Mouse (Mus musculus) lung, postnatal 0 days (tissue): ENCODE data around the gene Gm45902. TPM values are rescaled to one million over a fixed set of nuclear protein-coding genes. Genes with fewer than 3 reads are reported as not detected.

Experiments
- ATAC-seq: fragments of 200-750 bp; cut with Nextera tagmentation; 2 replicates; pipeline ENCODE4 v1.8.0; 2017; ENCODE audit warnings: moderate library complexity
- DNase-seq: peaks from one replicate; pipeline ENCODE4 v3.0.0-alpha.2; 2016; ENCODE audit warnings: low spot score
- H3K27ac ChIP-seq: fragments of 300-500 bp; sonication (generic); 2 replicates; pipeline ENCODE4 v1.5.1; 2014; ENCODE audit warnings: antibody characterized with exemption, mild to moderate bottlenecking, low read length, mixed read lengths
- H3K27me3 ChIP-seq: fragments of 300-500 bp; sonication (generic); replicated peaks from 2 replicates; pipeline ENCODE4 v1.6.1; 2014; ENCODE audit warnings: low read length, mixed read lengths; ENCODE audit not compliant: insufficient read depth
- H3K36me3 ChIP-seq: fragments of 300-500 bp; sonication (generic); 2 replicates; pipeline ENCODE4 v1.6.1; 2014; ENCODE audit warnings: low read length, mixed read lengths; ENCODE audit not compliant: insufficient read depth
- H3K4me1 ChIP-seq: fragments of 300-500 bp; sonication (generic); 2 replicates; pipeline ENCODE4 v1.6.1; 2014; ENCODE audit warnings: antibody characterized with exemption, low read depth, low read length, mixed read lengths; ENCODE audit not compliant: insufficient read depth
- H3K4me2 ChIP-seq: fragments of 300-500 bp; sonication (generic); replicated peaks from 2 replicates; pipeline ENCODE4 v1.6.1; 2014; ENCODE audit warnings: low read depth, mild to moderate bottlenecking, low read length, moderate library complexity, mixed read lengths
- H3K4me3 ChIP-seq: fragments of 300-500 bp; sonication (generic); 2 replicates; pipeline ENCODE4 v1.5.1; 2014; ENCODE audit warnings: low read depth, low read length
- H3K9ac ChIP-seq: fragments of 300-500 bp; sonication (generic); replicated peaks from 2 replicates; pipeline ENCODE4 v1.6.1; 2014; ENCODE audit warnings: low read depth, mild to moderate bottlenecking
- H3K9me3 ChIP-seq: fragments of 300-500 bp; sonication (generic); 2 replicates; pipeline ENCODE4 v1.6.1; 2016; ENCODE audit warnings: low read length, mixed read lengths
- CTCF ChIP-seq: IDR thresholded peaks from 2 replicates; pipeline ENCODE4 v1.5.1; 2016; ENCODE audit warnings: antibody characterized with exemption, mild to moderate bottlenecking
- EP300 ChIP-seq: IDR thresholded peaks from 2 replicates; pipeline ENCODE4 v1.6.1; 2016; ENCODE audit warnings: antibody characterized with exemption, mild to moderate bottlenecking, control low read depth
- WGBS: fragments of 180-500 bp; shearing (Covaris S2); extraction: QIAGEN DNeasy Blood & Tissue Kit; methylation state at CpG from one replicate; pipeline ENCODE4 v1.1.7; 2014; 5-methylcytosine and 5-hydroxymethylcytosine counted together
- polyA plus RNA-seq: library from polyadenylated mRNA; unstranded; fragments of >200 nt; fragmentation: Nextera tagmentation; extraction: Ambion mirVana; gene quantifications from 2 replicates; pipeline ENCODE4 v1.2.1, GENCODE M21; 2015

The Gm45902 gene
- 0.94 and 1.0 TPM in 2 replicates for polyA plus RNA-seq

DNA sequence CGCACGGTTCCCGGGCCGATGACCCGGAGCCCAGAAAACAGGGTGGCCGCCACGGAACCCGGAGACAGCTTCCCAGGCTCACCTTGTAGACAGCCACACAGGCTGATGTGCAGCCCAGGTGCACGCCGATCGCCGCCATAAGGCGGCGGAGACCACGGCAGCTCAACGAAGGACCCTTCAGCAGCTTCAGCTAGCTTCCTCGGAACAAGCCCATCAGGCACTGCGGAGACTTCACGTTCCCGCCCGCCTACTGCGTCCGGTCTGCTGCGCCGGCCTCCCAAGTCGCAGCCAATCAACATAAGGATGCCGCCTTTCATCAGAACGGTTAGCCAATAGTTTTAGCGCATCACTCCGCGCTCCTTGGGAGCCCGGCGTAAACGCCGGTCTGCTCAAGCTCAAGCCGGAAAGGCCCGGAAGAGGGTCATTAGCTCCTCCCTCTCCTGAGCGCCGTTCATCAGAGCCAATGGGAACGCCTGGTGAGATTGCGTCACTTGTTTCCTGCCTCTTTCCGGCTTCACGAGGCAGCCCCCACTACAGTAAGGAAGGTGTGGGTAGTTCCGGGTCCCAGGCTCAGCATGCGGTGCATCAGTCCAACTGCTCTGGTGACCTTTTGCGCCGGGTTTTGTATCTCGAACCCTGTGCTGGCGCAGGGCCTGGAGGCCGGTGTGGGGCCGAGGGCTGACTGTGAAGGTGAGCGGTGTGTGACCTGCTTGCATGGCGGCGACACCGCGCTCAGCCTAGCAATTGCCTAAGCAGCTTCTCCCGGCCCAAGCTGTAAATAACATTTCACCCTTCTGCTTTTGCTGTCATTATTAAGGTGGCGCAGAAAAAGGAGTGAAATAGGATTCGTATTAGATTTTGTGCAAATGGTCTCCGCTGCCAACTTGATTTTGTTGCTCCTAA lies at the start of gene Gm45902, which contains the start of the genes Hspa14 and Cdnf:
Gene Gm45902 (minus strand): TSS at position 239 of the 903 bp plus-strand sequence.
Gene Hspa14 (minus strand): TSS at position 263 of the 903 bp plus-strand sequence.
Gene Cdnf (plus strand): TSS at position 479 of the 903 bp plus-strand sequence.
- peaks cover 8% of the 10 kb centered on the region; the same call in 1 of the 2 replicates for H3K36me3 ChIP-seq
- peak; percentile 99 for DNase-seq
- H3K4me2 ChIP-seq = peak within 1 kb of the TSS; percentile 86
- no peaks in the 10 kb centered on the region for H3K9me3 ChIP-seq
- TF ChIP-seq EP300 = no peak
- TF ChIP-seq CTCF = no peak
- peaks cover 12% of the 10 kb centered on the region; the same call in 1 of the 2 replicates for H3K4me1 ChIP-seq
- ATAC-seq = peak; percentile 99
- H3K4me3 ChIP-seq = peak within 1 kb of the TSS; percentile 79
- H3K27ac ChIP-seq = peak within 1 kb of the TSS; percentile 81
- no peaks in the 10 kb centered on the region for H3K27me3 ChIP-seq
- WGBS = 2% methylated on average over 60 of the region's 60 CpGs
- H3K9ac ChIP-seq = peak within 1 kb of the TSS; percentile 75

DNA sequence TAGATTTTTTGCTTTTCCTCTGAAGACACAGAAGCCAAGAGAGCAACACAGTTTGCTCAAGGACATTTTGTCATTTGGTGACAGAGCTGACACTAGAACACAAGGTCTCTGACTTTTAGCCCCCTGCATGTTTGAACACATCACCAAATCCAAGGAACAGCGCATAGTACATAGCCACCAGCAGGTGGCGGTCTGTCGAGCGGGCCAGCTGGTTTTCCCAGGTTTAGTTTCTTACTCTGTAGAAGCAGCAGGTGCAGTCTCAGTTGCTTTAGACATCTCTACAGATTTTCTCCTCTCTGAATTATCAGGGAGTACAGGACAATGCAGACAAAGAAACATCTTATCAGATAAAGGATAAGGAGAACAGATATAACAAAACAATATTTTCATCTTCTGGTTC lies 34.0 kb upstream of the Gm45902 start:
- WGBS = under 1% methylated on average over 4 of the region's 4 CpGs
- TF ChIP-seq CTCF = peak; percentile 89
- no peak for TF ChIP-seq EP300
- no peaks in the 10 kb centered on the region for H3K9me3 ChIP-seq

DNA sequence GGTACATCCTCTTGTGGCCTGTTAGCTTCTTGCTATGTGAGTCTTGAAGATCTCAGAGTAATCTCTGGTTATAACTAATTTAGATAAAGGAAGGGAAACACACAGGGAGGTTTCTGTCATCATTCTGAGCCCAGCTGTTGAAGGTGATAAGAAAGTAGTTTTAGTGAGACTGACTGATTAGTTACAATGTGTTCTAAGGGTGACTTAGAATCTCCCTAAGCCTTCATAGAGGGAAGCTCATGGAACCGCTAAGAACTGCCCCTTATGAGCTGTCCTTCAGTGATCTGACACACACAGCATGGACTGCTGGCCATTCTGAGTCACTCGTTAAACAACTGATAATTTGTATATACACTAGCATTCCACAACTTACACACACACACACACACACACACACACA lies 33.5 kb upstream of the Gm45902 start:
- ATAC-seq (no peak), DNase-seq (no peak)
- whole genome bisulfite sequencing = 50% methylated on average over 2 of the region's 2 CpGs
- H3K9me3 ChIP-seq = no peaks in the 10 kb centered on the region
- no peaks in the 10 kb centered on the region for H3K27me3 ChIP-seq
- TF ChIP-seq CTCF = no peak
- no peak for TF ChIP-seq EP300
- no peak overlapping the region for H3K27ac ChIP-seq
- no peaks in the 10 kb centered on the region for H3K36me3 ChIP-seq
- H3K4me2 ChIP-seq = no peak overlapping the region
- no peak overlapping the region for H3K4me3 ChIP-seq
- no peaks in the 10 kb centered on the region for H3K4me1 ChIP-seq
- H3K9ac ChIP-seq = no peak overlapping the region

More for the DNA sequence above, 34.0 kb upstream of the Gm45902 start:
- DNase-seq (peak; percentile 73), ATAC-seq (no peak)
- H3K36me3 ChIP-seq = no peaks in the 10 kb centered on the region
- no peaks in the 10 kb centered on the region for H3K4me1 ChIP-seq
- no peak overlapping the region for H3K9ac ChIP-seq
- no peaks in the 10 kb centered on the region for H3K27me3 ChIP-seq
- H3K4me2 ChIP-seq = no peak overlapping the region
- H3K27ac ChIP-seq = no peak overlapping the region
- no peak overlapping the region for H3K4me3 ChIP-seq

DNA sequence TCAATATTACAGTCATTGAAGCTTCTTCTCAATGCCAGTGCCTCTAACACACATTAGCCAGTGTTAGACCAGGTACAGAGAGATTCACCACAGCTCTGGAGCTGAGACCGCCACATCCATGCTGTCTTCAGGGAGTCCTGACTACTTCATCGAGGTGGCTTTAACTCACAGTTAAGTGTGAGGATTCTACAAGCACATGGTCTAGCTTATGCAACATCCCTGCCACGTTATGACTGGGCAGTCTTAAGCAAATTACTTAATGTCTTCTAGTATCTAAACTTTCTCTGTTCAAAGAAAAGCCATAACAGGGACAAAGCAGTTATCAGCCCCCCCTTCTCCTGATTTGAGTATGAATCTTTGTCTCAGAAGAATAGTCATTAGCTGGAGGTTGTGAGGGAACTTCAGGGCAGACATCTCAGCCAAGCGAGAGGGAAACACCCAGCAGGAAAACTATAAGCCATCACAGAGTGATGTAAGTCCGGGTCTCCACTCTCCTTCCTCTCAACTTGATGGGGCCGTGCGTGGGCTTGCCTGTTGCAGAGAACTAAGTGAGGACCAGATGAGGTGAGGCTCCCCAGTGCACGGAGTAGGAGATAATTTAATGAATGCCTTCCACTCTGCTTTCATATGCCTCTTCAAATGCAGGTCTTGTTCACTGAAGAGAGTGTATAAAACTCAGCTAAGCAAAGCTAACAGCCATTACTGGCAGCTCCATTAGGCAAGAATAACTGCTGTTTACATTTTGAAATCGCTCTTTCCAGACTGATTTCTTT lies 28.9 kb upstream of the Gm45902 start:
- no peaks in the 10 kb centered on the region for H3K9me3 ChIP-seq
- H3K27me3 ChIP-seq = no peaks in the 10 kb centered on the region
- H3K4me3 ChIP-seq = no peak overlapping the region
- ATAC-seq (no peak), DNase-seq (no peak)
- 42% methylated on average over 9 of the region's 9 CpGs for WGBS
- no peaks in the 10 kb centered on the region for H3K4me1 ChIP-seq
- no peak overlapping the region for H3K27ac ChIP-seq
- H3K36me3 ChIP-seq = no peaks in the 10 kb centered on the region
- H3K9ac ChIP-seq = no peak overlapping the region
- H3K4me2 ChIP-seq = no peak overlapping the region
- TF ChIP-seq EP300 (no peak), CTCF (no peak)

DNA sequence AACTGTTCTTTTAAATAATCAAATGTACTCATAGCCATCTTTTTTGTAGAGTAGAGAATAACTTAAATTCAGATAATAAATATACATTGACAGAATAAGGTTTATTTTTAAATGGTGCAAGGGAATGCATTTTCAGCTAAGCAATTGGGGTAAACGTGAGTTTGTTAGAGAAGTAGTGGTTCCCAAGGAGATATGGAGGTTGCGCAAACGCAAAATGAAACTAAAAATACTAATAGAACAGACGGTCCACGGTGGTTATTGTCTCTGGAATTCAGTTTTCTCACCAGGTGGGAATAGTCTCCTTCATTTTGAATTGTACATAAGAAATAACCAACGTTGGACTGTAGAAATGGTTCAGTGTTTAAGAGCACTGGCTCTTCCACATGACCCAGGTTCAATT lies 13.7 kb upstream of the Gm45902 start:
- ATAC-seq (no peak), DNase-seq (no peak)
- WGBS = 71% methylated on average over 6 of the region's 6 CpGs
- no peak overlapping the region for H3K4me3 ChIP-seq
- no peaks in the 10 kb centered on the region for H3K36me3 ChIP-seq
- H3K27ac ChIP-seq = no peak overlapping the region
- TF ChIP-seq CTCF = no peak
- no peak for TF ChIP-seq EP300
- no peaks in the 10 kb centered on the region for H3K4me1 ChIP-seq
- H3K4me2 ChIP-seq = no peak overlapping the region
- no peak overlapping the region for H3K9ac ChIP-seq
- no peaks in the 10 kb centered on the region for H3K9me3 ChIP-seq
- no peaks in the 10 kb centered on the region for H3K27me3 ChIP-seq

DNA sequence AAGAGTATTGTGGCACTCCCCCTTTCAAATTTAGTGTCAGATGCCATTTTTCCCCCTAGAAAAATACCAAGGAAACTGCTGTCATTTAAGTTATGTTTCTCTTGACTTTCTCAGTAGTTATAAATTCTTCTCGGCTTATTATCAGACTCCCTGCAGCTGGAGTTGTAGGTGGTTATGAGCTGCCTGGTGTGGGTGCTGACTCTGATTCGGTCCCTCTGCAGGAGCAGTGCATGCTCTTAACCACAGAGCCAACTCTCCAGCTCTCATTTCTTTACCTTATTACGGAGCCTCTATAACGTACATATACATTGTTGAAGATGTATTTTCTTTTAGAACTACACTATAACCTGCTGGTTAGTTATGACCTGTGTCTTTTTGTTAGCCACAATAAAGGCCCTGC lies 10.0 kb upstream of the Gm45902 start:
- no peak for ATAC-seq
- no peaks in the 10 kb centered on the region for H3K27me3 ChIP-seq
- H3K9me3 ChIP-seq = no peaks in the 10 kb centered on the region
- no peak overlapping the region for H3K4me3 ChIP-seq
- H3K4me1 ChIP-seq = no peaks in the 10 kb centered on the region
- H3K36me3 ChIP-seq = no peaks in the 10 kb centered on the region
- no peak for DNase-seq
- no peak overlapping the region for H3K4me2 ChIP-seq
- H3K27ac ChIP-seq = no peak overlapping the region
- 68% methylated on average over 4 of the region's 4 CpGs for WGBS
- no peak for TF ChIP-seq CTCF
- no peak for TF ChIP-seq EP300
- no peak overlapping the region for H3K9ac ChIP-seq
